Mouse (Mus musculus) adrenal gland, postnatal 25 days (tissue): ENCODE results near the gene Bcl2l13. TPM values are rescaled to one million over a fixed set of nuclear protein-coding genes. Genes with fewer than 3 reads are reported as not detected.

Experiments used
- DNase-seq: peaks from one replicate; pipeline ENCODE4 v3.0.0; 2021; ENCODE audit warnings: mixed read lengths
- microRNA-seq, 2 experiments: library from miRNA; unstranded; fragments of <30 nt; microRNA quantifications; one replicate each; pipeline ENCODE4 v1.2.0; 2021
- total RNA-seq: library from RNA; stranded (reverse); gene quantifications from 2 replicates; pipeline ENCODE4 v1.2.3, GENCODE M21; 2021

Gene Bcl2l13
- total RNA-seq, 1 experiment from 2014 or later, result 66.0 TPM

GRCm38 (mm10) chr6:120929421-120929820 lies 93.4 kb downstream of the Bcl2l13 start:
- no peak for DNase-seq

- no peak for DNase-seq
Measured at GRCm38 (mm10) chr6:120930450-120931306, 94.7 kb downstream of the Bcl2l13 start.

DNA sequence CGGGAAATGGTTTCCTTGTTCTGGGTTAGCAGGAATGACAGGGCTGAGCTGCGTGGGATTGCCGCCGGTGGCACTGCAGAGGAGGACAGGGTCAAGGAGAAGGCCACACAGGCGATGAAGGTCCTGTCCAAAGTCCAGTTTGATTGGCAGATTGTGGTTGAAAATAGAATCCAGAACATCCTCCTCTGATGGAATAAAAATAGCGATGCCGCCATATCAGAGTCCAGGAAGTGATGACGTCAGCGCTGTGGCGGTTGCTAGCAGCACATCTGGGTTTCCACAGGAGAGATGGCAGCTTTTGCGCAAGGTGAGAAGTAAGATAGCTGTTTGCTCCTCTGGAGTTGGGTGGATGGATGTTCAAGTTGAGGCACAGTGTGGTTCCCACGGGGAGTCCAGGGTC lies 96.6 kb downstream of the Bcl2l13 start:
- no peak for DNase-seq

DNA sequence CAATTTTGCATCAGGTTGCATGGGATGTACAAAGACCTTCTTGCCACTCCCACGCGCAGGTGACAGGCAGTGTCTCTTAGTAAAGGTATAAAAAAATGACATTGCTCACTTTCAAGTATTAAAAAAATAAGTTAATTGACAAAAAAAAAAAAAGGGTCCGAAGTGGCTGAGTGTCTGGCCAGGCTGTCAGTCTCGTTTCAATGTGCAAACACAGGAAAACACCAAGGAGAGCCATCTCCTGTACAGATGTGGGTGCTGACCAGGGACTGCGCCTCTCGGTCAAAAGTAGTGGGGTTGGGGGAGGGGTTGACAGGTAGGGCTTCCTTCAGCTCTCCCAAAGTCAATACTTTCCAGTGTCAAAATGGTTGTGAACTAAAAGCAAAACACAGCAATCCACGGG lies 97.7 kb downstream of the Bcl2l13 start:
- DNase-seq, result no peak

DNA sequence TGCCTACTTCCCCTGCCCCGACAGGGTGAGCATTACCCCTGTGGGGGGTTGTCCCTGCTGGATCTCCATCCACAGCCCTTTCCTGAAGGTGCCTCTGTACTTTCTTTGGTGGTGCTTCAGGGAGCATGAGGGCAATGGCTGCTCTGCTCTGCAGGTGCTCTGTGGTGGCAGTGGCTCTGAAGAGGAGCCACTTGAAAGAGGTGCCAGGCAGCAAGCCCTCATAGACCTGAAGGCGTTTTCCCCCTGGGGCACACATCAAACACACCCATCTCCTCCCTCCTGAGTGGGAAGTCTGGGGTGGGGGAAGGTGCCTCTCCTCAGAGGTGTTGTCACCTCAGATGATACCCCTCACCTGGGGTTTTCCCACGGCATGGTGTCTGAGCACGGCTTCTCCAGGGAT lies 98.2 kb downstream of the Bcl2l13 start:
- DNase-seq, result no peak

DNA sequence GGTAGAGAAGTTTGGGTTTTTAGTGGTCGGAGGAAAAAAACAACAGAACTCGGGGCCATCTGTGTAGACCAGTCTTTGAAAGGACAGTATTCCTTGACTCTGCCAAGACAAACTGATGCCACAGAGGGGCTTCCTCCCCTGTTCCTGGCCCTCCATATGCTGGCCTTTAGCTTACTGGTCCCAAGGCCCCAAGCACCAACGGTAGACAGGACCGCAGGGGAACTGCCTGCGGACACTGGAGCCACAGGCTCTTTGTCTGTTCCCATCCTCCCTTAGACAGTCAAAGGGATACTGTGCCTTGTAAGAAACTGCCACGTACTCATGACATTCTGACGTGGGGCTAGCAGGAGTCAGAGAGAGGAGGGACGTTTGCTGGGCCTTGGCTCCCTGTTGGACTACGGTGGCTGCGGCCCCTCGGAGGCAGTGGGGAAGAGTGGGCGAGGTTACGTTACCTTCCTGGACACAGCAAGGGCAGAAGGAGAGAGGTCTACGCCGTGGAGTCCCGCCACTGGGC lies 101.1 kb downstream of the Bcl2l13 start:
- DNase-seq, result no peak

DNA sequence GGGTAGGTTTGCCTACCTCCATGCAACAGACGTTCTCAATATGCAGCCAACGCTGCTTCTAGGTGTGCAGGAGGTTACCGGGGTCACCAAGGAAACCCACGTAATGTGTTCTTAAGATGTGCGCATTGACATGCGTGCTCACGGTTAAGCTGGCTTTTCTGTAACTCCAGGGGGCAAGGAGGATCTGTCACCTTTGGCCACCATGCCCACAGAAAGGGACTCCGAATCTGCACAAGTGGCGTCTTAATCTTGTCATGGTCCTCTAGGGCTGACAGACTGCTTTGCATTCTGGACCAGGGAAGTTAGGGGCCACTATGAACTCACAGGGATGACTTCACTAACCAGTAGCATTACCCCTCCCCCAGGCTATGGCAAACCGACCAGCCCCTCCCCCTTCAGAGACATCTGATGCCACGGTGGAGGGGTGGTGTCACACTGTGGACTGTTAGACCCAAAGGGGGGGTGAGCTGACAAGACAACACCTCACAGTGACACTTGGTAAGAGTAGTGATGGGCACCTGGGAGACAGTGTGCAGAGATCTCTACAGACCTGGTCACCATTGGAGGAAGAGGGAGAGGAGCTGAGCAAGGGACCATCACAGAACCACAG lies 102.1 kb downstream of the Bcl2l13 start:
- no peak for DNase-seq

- DNase-seq, result no peak
Measured at GRCm38 (mm10) chr6:120938763-120939450, 102.9 kb downstream of the Bcl2l13 start.

- no peak for DNase-seq
Measured at GRCm38 (mm10) chr6:120939783-120940182, 103.8 kb downstream of the Bcl2l13 start.

DNA sequence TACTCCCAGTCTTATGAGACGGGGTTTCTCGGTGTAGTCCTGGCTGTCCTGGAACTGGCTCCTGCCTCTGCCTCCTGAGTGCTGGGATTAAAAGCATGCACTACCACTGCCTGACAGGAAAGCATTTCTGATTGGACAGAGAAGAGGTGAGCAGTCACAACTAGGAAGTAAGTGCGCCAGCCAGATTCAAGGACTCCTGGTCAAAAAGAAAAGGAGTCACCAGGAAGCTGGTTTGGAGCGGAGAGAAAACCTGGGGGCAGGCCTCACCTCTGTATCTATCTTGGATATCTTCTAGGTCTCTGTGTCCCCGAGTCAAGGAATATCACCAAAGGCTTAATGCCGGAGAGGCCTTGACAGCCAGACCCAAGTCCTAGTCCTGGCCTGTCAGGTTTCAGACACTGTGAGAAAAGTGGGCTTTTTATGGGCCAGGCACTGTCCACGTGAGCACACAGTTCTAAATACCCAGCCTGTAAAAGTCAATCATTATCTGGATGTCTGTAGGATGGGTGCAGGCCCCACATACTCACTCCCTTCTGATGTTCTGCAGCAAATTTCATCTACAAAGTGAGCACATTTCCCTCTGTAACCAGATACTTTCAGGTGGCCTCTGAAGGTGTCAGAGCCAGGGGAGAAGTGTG lies 104.6 kb downstream of the Bcl2l13 start:
- no peak for DNase-seq

DNA sequence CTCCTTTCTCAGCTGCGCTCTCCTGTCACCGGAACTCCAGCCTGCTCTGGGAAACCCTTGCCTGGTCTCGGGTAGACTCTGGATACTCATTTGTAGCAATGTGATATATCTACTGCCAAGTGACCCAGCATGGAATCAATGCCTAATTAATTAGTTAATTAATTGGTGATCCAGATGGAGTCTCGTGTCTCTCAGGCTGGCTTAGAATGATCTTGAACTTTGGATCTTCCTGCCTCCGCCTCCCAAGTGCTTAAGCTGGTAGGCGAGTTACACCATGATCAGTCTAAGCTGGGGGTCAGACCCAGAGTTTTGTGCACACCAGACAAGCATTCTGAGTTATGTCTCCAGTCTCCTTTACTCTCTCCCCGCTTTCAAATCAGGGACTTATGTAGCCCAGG lies 105.1 kb downstream of the Bcl2l13 start:
- no peak for DNase-seq

- no peak for DNase-seq
Measured at GRCm38 (mm10) chr6:120941575-120941974, 105.6 kb downstream of the Bcl2l13 start.

Small RNA genes lying within 50 kb of the gene (microRNA-seq; reads per million reads assigned to microRNA genes)
- 0 reads per million in 2 experiments for gene Gm25193

Other genes starting within 250 kb of the Bcl2l13 start
- 11.3 and 12.9 TPM in 2 replicates for gene Cecr2, start 169.8 kb upstream of the Bcl2l13 start, total RNA-seq
- gene Slc25a18, start 62.6 kb upstream of the Bcl2l13 start, total RNA-seq, result 0.33 TPM in 1 of 2 replicates, not detected in the other
- 469 and 476 TPM in 2 replicates for gene Atp6v1e1, start 13.4 kb upstream of the Bcl2l13 start, total RNA-seq
- 6.5 and 8.4 TPM in 2 replicates for gene Bid, start 80.6 kb downstream of the Bcl2l13 start, total RNA-seq